Mouse (Mus musculus): ENCODE results near the gene Lrfn3.

Gene Lrfn3

DNA sequence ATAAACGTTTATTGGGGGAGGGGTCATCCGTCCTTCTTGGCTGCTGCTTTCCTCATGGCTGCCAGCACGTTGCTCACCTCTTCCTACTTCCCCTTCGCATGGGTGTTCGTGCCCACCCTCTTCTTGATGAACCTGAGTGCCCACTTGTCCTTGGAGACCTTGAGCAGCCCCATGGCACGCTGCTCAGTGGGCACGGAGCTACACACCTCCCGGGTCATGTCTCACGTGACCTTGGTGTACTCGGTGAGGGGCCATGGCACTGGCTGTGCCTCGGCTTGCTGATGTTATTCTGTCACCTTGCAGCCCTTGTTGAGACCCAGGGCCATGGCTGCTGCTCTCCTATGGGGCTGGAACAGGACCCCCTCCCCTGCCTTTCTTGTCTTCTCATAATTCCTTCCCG, 52.4 kb downstream of the Lrfn3 start:
- no peak for DNase-seq

DNA sequence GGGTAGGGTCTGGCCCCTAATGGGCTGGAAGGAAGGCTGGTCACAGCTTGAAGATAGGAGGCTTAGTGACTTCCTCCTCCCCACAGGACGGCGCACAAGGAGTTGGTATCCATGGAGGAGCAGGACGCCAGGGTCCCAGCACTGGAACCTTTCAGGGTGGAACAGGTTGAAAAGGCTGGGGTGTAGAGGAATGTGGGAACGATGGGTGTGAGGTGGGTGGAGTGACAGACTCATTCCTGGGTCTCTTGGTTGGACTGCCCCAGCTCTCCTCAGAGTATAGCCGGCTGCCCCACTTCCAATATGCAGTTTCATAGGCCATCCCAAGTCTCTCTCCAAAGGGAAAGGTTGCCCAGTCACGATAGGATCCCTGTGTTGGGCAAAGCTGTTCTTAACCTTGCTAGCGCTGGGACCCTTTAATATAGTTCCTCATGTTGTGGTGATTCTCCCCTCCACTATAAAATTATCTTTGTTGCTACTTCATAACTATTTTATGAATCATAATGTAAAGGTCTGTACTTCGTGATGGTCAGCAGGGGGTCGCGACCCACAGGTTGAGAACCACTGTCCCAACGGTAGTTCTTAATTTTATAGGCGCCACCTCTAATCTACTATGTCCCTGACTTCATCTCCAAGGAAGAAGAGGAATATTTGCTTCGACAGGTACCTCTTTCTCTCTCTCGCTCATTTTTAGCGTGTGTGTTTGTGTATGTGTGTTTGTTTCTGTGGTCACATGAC, 53.0 kb downstream of the Lrfn3 start:
- DNase-seq = no peak

DNA sequence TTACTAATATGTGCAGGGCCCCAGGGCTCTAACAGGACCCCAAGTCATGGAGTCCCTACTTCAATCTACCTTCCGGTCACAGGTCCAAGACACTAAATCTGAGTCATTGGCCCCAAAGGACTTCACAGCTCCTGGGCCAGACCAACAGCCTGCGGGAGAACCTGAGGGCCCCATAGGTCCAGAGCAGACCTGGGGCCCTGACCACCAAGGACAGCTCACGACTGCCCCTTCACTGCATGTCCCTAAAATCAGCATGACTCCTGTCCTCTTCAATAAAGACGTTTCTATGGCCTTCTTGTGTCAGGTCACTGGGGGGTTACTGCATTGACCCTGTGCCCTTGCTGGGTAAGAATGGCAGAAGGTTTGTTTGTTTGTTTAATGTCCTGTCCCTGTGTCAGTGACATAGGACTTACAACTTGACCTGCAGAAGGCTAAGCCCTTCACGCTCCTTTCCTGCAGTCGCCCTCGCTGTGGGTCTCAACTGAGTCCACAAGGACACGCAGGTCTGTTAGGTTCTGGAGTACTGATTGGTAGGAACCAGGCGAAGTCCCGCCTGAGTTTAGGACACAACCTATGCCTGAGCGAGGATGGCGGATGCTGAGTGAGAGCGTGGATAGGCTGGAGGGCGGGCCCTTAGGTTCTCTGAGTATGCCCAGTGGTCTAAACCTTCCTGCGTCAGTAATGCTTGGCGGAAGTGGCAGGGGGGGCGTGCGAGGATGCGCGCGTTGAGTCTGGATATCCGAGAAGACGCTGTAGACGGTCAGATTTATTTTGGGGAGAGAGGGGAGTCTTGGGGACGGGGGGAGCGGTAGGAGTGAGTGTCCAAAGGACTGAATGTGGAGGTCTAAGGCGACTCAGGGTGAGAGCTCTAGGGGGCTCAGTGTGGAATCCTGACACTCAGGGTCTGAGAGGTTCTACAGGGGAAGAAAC, 54.2 kb downstream of the Lrfn3 start, which contains the start of gene Alkbh6:
Gene Alkbh6, plus strand, starts transcription at position 642 of the 930 bp plus-strand sequence.
- DNase-seq = peak; percentile 92

DNA sequence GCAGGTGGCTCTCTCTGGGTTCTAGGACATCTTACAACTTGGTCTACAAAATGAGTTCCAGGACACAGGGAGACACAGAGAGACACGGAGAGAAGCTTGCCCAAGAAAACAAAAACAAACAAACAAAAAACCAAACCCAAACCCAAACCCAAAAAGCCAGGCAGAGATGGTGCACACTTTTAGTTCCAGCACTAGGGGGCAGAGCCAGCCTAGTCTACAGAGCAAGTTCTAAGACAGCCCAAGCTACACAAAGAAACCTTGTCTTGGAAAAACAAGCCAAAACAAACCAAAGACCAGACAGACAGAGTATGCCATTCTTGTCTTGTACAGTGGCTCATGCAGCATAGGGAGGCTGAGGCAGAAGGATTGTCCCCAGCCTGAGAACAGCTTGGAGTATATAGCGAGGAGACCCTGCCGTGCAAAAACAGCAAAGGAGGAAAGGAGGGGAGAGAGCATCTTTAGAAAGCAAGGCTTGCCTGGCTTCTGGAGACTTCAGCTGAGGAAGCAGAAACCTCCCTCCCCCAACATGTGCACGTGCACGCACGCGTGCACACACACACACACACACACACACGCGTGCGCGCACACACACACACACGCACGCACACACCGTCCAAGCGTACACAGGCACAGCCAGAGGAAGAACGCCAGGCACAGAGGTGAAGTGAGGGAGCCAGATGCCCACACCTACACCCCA, 56.3 kb downstream of the Lrfn3 start:
- DNase-seq = peak; percentile 16

Data from thymus, postnatal 25 days (tissue).